Mouse (Mus musculus) midbrain, embryonic 14.5 days (tissue): ENCODE results near the gene Stim1. TPM values are rescaled to one million over a fixed set of nuclear protein-coding genes. Genes with fewer than 3 reads are reported as not detected.

Source experiments
- ATAC-seq: fragments of 200-750 bp; cut with Nextera tagmentation; 2 replicates; pipeline ENCODE4 v1.8.0; 2017; ENCODE audit warnings: moderate number of reproducible peaks, moderate library complexity; ENCODE audit not compliant: low FRiP score, low TSS enrichment
- DNase-seq: peaks from one replicate; pipeline ENCODE4 v3.0.0-alpha.2; 2015
- H3K27ac ChIP-seq: fragments of 300-500 bp; sonication (generic); replicated peaks from 2 replicates; pipeline ENCODE4 v1.5.1; 2014; ENCODE audit warnings: mild to moderate bottlenecking, low read depth, low read length, moderate library complexity
- H3K27me3 ChIP-seq: fragments of 300-500 bp; sonication (generic); 2 replicates; pipeline ENCODE4 v1.6.1; 2014; ENCODE audit warnings: low read length, control low read depth, mixed read lengths; ENCODE audit not compliant: control insufficient read depth, insufficient read depth
- H3K36me3 ChIP-seq: fragments of 300-500 bp; sonication (generic); 2 replicates; pipeline ENCODE4 v1.6.1; 2014; ENCODE audit warnings: low read length, control low read depth; ENCODE audit not compliant: control insufficient read depth, insufficient read depth
- H3K4me1 ChIP-seq: fragments of 300-500 bp; sonication (generic); 2 replicates; pipeline ENCODE4 v1.6.1; 2014; ENCODE audit warnings: mild to moderate bottlenecking, antibody characterized with exemption, low read length, control low read depth; ENCODE audit not compliant: control insufficient read depth, insufficient read depth
- H3K4me2 ChIP-seq: fragments of 300-500 bp; sonication (generic); 2 replicates; pipeline ENCODE4 v1.6.1; 2014; ENCODE audit warnings: mild to moderate bottlenecking, low read length, moderate library complexity
- H3K4me3 ChIP-seq: fragments of 300-500 bp; sonication (generic); replicated peaks from 2 replicates; pipeline ENCODE4 v1.5.1; 2014; ENCODE audit warnings: low read depth, low read length
- H3K9ac ChIP-seq: fragments of 300-500 bp; sonication (generic); replicated peaks from 2 replicates; pipeline ENCODE4 v1.6.1; 2014; ENCODE audit warnings: mild to moderate bottlenecking, low read length, moderate library complexity
- H3K9me3 ChIP-seq: fragments of 300-500 bp; sonication (generic); 2 replicates; pipeline ENCODE4 v1.6.1; 2016; ENCODE audit warnings: low read length, control low read depth, mixed read lengths; ENCODE audit not compliant: control insufficient read depth
- WGBS: fragments of 180-500 bp; shearing (Covaris S2); extraction: QIAGEN DNeasy Blood & Tissue Kit; methylation state at CpG from one replicate; pipeline ENCODE4 v1.1.7; 2014; 5-methylcytosine and 5-hydroxymethylcytosine counted together
- polyA plus RNA-seq: library from polyadenylated mRNA; unstranded; fragments of >200 nt; fragmentation: Nextera tagmentation; extraction: Ambion mirVana; gene quantifications from 2 replicates; pipeline ENCODE4 v1.2.1, GENCODE M21; 2014

Stim1 gene
- polyA plus RNA-seq, 1 experiment from 2014 or later: 11.3 TPM

GRCm38 (mm10) chr7:102442432-102442831 lies 174.8 kb downstream of the Stim1 start:
- Histone ChIP-seq H3K27ac (no peak overlapping the region), H3K36me3 (peaks cover 23% of the 10 kb centered on the region), H3K4me1 (peaks cover 10% of the 10 kb centered on the region), H3K9me3 (no peaks in the 10 kb centered on the region), H3K4me2 (peak overlapping the region; percentile 74), H3K9ac (peak overlapping the region; percentile 67), H3K4me3 (peak overlapping the region; percentile 78), H3K27me3 (no peaks in the 10 kb centered on the region)
- ATAC-seq (no peak), DNase-seq (peak; percentile 2)
- 0% methylated on average over 4 of the region's 4 CpGs for WGBS

- Histone ChIP-seq H3K9me3 (no peaks in the 10 kb centered on the region), H3K4me3 (no peak overlapping the region), H3K27ac (no peak overlapping the region), H3K4me2 (no peak overlapping the region), H3K4me1 (peaks cover 10% of the 10 kb centered on the region), H3K27me3 (no peaks in the 10 kb centered on the region), H3K36me3 (peaks cover 39% of the 10 kb centered on the region), H3K9ac (no peak overlapping the region)
- WGBS: 90% methylated on average over 2 of the region's 2 CpGs
- ATAC-seq (no peak), DNase-seq (no peak)
Measured at GRCm38 (mm10) chr7:102444301-102444700, 176.7 kb downstream of the Stim1 start.

GRCm38 (mm10) chr7:102446438-102446837 lies 178.8 kb downstream of the Stim1 start:
- H3K4me3 ChIP-seq: no peak overlapping the region
- H3K27ac ChIP-seq: no peak overlapping the region
- H3K9me3 ChIP-seq: no peaks in the 10 kb centered on the region
- no peak overlapping the region for H3K4me2 ChIP-seq
- peaks cover 57% of the 10 kb centered on the region for H3K36me3 ChIP-seq
- ATAC-seq (no peak), DNase-seq (no peak)
- WGBS: 96% methylated on average over 9 of the region's 9 CpGs
- peaks cover 10% of the 10 kb centered on the region for H3K4me1 ChIP-seq
- no peaks in the 10 kb centered on the region for H3K27me3 ChIP-seq
- H3K9ac ChIP-seq: no peak overlapping the region

GRCm38 (mm10) chr7:102458618-102459380 lies 191.2 kb downstream of the Stim1 start:
- H3K9me3 ChIP-seq: no peaks in the 10 kb centered on the region
- no peak overlapping the region for H3K4me2 ChIP-seq
- DNase-seq: no peak
- 80% methylated on average over 5 of the region's 5 CpGs for WGBS
- peaks cover 88% of the 10 kb centered on the region for H3K36me3 ChIP-seq
- no peaks in the 10 kb centered on the region for H3K4me1 ChIP-seq
- H3K4me3 ChIP-seq: no peak overlapping the region
- H3K27ac ChIP-seq: no peak overlapping the region
- no peak overlapping the region for H3K9ac ChIP-seq
- no peak for ATAC-seq
- no peaks in the 10 kb centered on the region for H3K27me3 ChIP-seq

- DNase-seq (no peak), ATAC-seq (no peak)
- Histone ChIP-seq H3K27ac (no peak overlapping the region), H3K9ac (no peak overlapping the region), H3K27me3 (no peaks in the 10 kb centered on the region), H3K36me3 (peaks cover 74% of the 10 kb centered on the region), H3K4me2 (no peak overlapping the region), H3K4me3 (no peak overlapping the region), H3K4me1 (no peaks in the 10 kb centered on the region), H3K9me3 (no peaks in the 10 kb centered on the region)
- 87% methylated on average over 8 of the region's 8 CpGs for WGBS
Measured at GRCm38 (mm10) chr7:102467566-102467965, 200.0 kb downstream of the Stim1 start.

GRCm38 (mm10) chr7:102472675-102473074 lies 205.1 kb downstream of the Stim1 start:
- no peak overlapping the region for H3K4me2 ChIP-seq
- H3K4me1 ChIP-seq: no peaks in the 10 kb centered on the region
- H3K9ac ChIP-seq: no peak overlapping the region
- H3K27ac ChIP-seq: no peak overlapping the region
- no peak overlapping the region for H3K4me3 ChIP-seq
- peaks cover 24% of the 10 kb centered on the region for H3K36me3 ChIP-seq
- WGBS: 74% methylated on average over 5 of the region's 5 CpGs
- no peak for ATAC-seq
- no peak for DNase-seq
- H3K9me3 ChIP-seq: no peaks in the 10 kb centered on the region
- no peaks in the 10 kb centered on the region for H3K27me3 ChIP-seq

GRCm38 (mm10) chr7:102476601-102477000 lies 209.0 kb downstream of the Stim1 start:
- WGBS: 94% methylated on average over 5 of the region's 5 CpGs

GRCm38 (mm10) chr7:102477377-102477776 lies 209.8 kb downstream of the Stim1 start:
- H3K4me2 ChIP-seq: no peak overlapping the region
- no peak overlapping the region for H3K4me3 ChIP-seq
- no peaks in the 10 kb centered on the region for H3K27me3 ChIP-seq
- WGBS: 58% methylated on average over 11 of the region's 11 CpGs
- no peak overlapping the region for H3K27ac ChIP-seq
- no peaks in the 10 kb centered on the region for H3K4me1 ChIP-seq
- no peaks in the 10 kb centered on the region for H3K36me3 ChIP-seq
- H3K9me3 ChIP-seq: no peaks in the 10 kb centered on the region
- ATAC-seq (0 out of 2 replicates have a peak, but pooled peaks have one; percentile 31), DNase-seq (no peak)
- no peak overlapping the region for H3K9ac ChIP-seq

More at GRCm38 (mm10) chr7:102476601-102477000, 209.0 kb downstream of the Stim1 start:
- Histone ChIP-seq H3K9ac (no peak overlapping the region), H3K9me3 (no peaks in the 10 kb centered on the region), H3K4me1 (no peaks in the 10 kb centered on the region), H3K27me3 (no peaks in the 10 kb centered on the region), H3K27ac (no peak overlapping the region), H3K4me2 (no peak overlapping the region), H3K4me3 (no peak overlapping the region), H3K36me3 (no peaks in the 10 kb centered on the region)
- DNase-seq: no peak
- ATAC-seq: no peak

- H3K9me3 ChIP-seq: no peaks in the 10 kb centered on the region
- no peaks in the 10 kb centered on the region for H3K36me3 ChIP-seq
- no peaks in the 10 kb centered on the region for H3K27me3 ChIP-seq
- H3K9ac ChIP-seq: no peak overlapping the region
- no peak overlapping the region for H3K4me3 ChIP-seq
- 89% methylated on average over 4 of the region's 4 CpGs for WGBS
- H3K4me1 ChIP-seq: no peaks in the 10 kb centered on the region
- no peak overlapping the region for H3K27ac ChIP-seq
- DNase-seq (no peak), ATAC-seq (no peak)
- no peak overlapping the region for H3K4me2 ChIP-seq
Measured at GRCm38 (mm10) chr7:102478425-102478824, 210.8 kb downstream of the Stim1 start.
